Mouse (Mus musculus): ENCODE results near the gene Tspan10.

Gene Tspan10

DNA sequence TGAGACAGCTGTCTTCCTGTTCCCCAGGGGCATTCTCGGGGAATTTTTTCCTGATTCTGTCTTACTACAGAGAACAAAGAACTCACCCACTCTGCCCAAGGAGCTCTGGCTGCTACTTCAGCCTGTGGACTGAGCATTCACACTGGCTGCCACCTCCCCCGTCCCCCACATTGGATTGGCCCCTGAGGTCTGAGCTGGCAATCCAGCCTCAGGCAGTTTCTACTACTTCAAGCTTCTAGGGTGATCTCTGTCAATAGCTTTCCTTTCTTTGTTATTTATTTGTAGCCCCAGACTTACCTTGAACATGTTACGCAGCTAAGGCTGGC lies 50.4 kb downstream of the Tspan10 start:
- no peak for DNase-seq (ENCODE audit: low spot score)

DNA sequence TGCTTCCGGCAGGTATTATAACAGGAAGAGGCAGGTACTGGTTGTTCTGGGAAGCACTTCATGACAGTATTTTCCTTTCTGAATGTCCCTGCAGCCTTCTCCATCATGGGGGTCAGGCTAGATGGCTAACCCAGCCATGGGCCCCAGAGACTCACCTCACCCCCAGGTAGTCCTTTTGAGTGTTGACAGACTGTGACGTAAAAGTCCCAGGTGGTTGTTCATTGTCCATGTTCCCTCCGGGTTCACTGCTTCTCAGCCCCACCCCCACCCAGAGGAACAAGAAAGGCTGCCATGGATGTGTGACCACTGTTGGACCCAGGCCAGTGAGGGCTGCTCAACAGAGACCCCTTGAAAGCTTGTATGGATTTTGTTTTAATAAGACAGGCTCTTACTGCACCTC lies 50.9 kb downstream of the Tspan10 start:
- no peak for DNase-seq (ENCODE audit: low spot score)

DNA sequence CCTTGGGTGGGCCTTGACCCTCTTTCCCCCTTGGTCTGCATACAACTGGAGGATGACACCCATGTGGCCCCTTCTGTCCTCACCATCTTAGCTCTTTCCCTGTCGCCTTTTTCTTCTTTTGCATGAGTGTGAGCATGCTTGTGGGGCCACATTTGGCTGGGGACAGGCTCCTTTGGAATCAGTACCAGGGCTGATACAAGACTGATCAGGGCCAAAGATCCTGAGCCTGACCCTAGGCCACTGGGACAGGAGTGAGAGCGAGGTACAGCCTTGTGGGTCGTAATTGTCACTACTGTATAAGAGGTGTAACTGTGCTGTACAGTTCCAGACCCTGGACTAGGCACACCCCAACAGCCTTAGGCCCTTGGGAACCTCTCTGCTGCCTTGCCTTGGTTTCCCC lies 51.5 kb downstream of the Tspan10 start:
- DNase-seq (ENCODE audit: low spot score) = no peak
